Mouse (Mus musculus): ENCODE measurements around the gene Alkbh1.

The Alkbh1 gene

GRCm38 (mm10) chr12:87381380-87381682 is 62.5 kb downstream of the Alkbh1 start:
- DNase-seq (ENCODE audit: low read depth), result no peak

GRCm38 (mm10) chr12:87380586-87381379 is 63.0 kb downstream of the Alkbh1 start:
- no peak for DNase-seq (ENCODE audit: low read depth)

GRCm38 (mm10) chr12:87379496-87379895 is 64.3 kb downstream of the Alkbh1 start:
- no peak for DNase-seq (ENCODE audit: low read depth)

Data from c-Kit-positive CD71-negative TER-119-negative erythroid progenitor cells, embryonic 14.5 days (primary cell).